Mouse (Mus musculus): ENCODE results near the gene Olfr434.

- TF ChIP-seq CTCF (IDR thresholded peaks at IDR 0.05; ENCODE audit: extremely low read depth, insufficient read depth, low read length) (no peak), POLR2A (IDR thresholded peaks at IDR 0.05; ENCODE audit: extremely low read depth, insufficient read depth, low read length) (no peak)
Observed at GRCm38 (mm10) chr6:43196781-43197180, 16.0 kb upstream of the Olfr434 start, which contains the start of gene Olfr435.

Data from cortical plate, adult 2 months (tissue).